Mouse (Mus musculus): Measurements from ENCODE around the gene Slc12a8.

Slc12a8 gene

DNA sequence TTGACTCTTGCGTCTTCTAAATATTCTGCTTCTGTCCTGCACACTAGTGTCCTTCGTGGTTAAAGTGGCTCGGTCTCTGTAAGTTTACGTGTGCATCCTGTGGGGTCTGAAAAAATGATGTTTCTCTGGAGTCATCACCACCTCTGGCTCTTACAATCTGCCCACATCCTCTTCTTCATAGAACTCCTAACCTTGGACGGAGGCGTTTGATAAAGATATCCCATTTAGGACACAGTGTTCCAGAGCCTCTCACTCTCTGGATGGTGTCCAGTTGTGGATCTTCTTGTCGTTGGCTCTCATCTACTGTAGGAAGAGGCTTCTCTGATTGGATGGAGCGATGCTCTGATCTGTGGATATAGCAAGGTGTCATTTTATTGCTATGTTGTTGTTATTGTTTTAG, 65.4 kb downstream of the Slc12a8 start:
- DNase-seq (ENCODE audit: low read depth, low spot score) = no peak

GRCm38 (mm10) chr16:33583333-33583732, 66.2 kb downstream of the Slc12a8 start:
- no peak for DNase-seq (ENCODE audit: low read depth, low spot score)

DNA sequence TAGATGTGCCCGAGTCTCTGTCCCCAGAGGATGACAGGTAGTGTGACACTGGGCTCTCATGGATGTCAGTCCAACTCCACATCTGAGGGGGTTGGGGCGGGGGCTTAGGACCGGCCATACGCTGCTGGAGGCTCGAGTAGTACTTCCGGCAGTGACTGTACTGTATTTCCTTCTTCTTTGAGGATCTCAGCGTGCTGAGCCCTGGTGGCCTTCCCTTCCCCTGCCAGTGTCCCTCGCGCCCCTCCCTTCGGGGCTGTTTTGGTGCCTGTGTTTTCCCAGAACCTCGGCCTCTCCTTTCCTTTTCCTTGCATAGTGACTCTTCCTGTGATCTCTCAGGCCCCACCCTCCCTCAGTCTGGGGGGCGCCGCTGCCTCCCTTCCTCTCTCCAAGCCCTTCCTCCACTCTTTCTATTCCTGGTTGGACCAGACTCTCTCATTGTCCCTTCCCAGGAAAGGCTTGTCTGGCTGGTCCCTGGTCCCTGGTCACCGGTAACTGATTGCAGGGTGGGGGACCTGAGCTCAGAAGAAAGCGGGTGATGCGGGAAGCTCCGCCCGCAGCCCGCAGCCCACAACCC, 66.8 kb downstream of the Slc12a8 start:
- no peak for DNase-seq (ENCODE audit: low read depth, low spot score)

DNA sequence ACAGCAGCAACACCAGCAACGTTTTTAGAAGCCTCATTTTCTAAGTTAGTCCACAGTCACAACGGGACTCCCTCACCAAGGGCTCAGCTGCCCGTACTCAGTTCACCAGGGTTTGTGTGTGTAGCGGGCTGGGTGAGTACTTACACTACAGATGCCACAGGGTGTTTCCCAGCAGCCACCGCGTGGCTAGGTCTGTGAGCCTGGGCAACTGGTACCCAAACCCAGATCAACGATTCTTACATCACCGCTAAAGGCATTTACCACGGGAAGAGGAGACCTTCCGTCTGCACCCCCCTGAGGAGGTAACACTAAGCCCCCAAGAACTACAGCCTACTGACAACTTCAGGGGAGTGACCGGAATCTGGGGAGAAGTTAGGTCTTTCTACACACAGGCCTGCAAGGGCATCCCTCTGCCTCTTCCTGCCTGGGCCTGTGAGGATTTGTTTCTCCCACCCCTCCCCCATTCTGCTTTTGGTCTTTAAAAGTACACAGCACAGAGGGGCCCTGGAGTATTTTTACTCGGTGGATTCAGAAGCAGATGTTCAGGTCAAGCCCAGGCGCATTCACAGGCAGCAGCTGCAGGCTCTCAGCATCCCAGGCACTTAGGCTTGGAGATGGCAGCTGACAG, 67.4 kb downstream of the Slc12a8 start:
- peak; percentile 47 for DNase-seq (ENCODE audit: low read depth, low spot score)

DNA sequence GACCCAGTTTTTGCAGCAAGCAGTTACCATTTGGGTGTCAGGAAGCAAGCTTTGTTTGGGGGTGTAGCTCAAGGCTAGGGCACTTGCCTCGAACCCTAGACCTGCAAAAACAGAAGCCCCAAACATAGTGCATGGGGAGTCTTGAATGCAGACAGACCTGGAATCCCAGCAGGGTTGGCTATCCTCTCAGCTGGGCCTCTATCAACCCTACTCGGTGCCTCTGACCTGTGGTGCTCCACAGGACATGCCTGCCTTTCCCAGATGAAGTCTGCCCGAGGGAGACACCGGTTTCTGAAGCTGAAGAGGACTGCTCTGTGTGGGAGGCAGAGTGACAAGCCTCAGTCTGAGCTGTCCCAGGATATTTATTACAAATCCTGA, 67.9 kb downstream of the Slc12a8 start:
- no peak for DNase-seq (ENCODE audit: low read depth, low spot score)

- DNase-seq (ENCODE audit: low read depth, low spot score) = no peak
These were observed 70.4 kb downstream of the Slc12a8 start for GRCm38 (mm10) chr16:33587283-33588127.

GRCm38 (mm10) chr16:33588845-33589244, 71.7 kb downstream of the Slc12a8 start:
- DNase-seq (ENCODE audit: low read depth, low spot score) = no peak

DNA sequence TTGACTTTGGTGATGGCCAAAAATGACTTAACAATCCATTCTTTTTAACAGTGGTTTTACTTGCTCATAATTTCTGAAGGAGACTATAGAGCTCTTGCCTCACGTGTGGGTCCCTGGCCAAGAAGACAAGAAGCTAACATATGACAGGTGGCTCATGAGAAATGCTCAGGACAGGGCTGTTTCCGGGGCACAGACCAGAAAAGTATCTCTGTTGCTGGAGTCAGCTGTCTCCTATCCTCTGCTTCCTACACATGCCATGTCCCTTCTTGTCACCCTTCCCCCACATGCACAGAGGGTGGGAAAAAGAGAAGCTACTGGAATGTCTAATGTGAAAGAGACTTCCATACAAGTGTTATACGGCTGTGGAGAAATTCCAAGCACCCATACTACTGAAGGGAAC, 73.3 kb downstream of the Slc12a8 start:
- no peak for DNase-seq (ENCODE audit: low read depth, low spot score)

DNA sequence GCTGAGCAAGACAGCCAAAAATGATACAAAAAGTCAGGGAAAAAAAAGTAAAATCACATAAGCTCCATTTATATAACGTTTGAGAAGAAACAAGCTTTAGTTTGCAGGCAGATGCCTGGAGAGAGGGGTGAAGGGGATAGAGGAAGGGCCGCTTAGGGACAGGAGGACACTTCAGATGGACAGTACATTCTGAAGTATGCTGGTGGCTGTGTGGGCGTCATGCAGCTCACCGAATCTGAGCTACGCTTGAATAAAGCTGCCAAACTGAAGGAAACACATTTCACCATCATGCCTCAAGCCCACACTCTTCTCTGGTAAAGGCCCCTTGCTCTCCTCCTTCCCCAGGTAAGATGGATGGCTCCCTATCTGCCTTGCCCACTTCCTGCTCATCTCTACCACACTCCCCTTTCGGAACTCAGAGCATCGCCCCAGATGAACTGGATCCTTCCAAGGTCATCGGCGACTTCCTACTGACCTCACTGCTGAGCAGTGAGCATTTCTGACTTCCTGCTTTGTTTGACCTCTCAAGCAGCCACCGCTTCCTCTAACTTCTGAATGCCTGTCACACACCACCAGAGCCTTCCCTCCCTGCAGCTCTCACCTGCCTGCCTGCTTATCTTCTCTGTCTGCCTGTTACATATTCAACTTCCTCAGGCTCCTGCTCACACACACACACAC, 74.4 kb downstream of the Slc12a8 start:
- no peak for DNase-seq (ENCODE audit: low read depth, low spot score)

DNA sequence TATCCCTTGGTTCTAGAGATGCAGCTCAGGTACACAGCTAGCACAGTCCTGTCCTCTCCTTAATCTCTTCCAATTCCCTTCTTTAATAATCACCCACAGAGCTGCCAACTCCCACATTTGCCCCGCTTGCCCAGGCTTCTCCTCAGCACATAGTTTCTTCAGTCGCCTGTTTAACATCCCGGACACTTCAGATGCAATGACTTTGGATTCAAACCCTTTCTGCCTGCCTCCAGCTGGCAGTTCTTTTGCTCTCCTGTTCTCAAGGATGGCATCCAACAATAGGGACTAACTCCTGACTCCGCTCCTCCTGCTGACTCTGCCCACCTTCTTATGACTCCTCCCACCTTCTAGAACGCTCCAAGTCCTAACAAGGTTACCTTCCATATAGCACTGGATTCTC, 75.2 kb downstream of the Slc12a8 start:
- no peak for DNase-seq (ENCODE audit: low read depth, low spot score)

- no peak for DNase-seq (ENCODE audit: low read depth, low spot score)
These were observed 76.3 kb downstream of the Slc12a8 start for GRCm38 (mm10) chr16:33593467-33593866.

GRCm38 (mm10) chr16:33594037-33594771, 77.1 kb downstream of the Slc12a8 start:
- DNase-seq (ENCODE audit: low read depth, low spot score) = peak; percentile 42

- no peak for DNase-seq (ENCODE audit: low read depth, low spot score)
These were observed 78.2 kb downstream of the Slc12a8 start for GRCm38 (mm10) chr16:33595235-33595769.

DNA sequence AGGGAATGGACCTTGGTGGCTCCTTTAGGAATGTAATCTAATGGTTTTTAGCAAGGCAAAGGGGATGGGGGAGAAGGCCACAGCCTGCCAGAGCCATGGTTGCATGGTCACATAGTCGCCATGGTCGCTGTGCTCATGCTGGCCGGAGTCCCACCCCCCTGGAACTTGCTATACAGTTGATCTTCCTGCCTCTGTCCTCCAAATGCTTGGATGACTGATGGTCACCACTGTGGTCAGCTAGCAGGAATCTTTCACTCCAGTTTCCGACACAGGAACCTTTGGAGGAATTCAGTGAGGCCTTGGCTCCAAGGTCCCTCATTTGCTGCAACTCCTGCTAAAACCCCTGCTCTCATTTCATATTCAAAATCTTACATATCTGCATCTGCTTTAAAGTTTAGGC, 79.1 kb downstream of the Slc12a8 start:
- no peak for DNase-seq (ENCODE audit: low read depth, low spot score)

DNA sequence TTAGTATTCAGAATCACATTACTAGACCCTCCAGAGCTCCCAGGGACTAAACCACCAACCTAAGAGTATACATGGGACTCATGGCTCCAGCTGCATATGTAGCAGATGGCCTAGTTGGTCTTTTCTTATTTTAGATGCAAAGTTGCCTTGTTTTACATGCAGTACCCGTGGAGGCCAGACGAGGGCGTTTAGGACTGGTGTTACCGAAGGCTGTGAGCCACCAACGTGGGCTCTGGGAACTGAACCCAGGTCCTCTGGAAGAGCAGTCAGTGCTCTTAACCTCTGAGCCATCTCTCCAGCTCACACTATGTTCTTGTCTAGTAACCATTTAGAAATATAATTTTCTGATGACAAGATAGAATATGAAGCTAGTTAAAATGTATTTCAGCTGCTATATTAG, 83.1 kb downstream of the Slc12a8 start:
- DNase-seq (ENCODE audit: low read depth, low spot score) = peak; percentile 80

DNA sequence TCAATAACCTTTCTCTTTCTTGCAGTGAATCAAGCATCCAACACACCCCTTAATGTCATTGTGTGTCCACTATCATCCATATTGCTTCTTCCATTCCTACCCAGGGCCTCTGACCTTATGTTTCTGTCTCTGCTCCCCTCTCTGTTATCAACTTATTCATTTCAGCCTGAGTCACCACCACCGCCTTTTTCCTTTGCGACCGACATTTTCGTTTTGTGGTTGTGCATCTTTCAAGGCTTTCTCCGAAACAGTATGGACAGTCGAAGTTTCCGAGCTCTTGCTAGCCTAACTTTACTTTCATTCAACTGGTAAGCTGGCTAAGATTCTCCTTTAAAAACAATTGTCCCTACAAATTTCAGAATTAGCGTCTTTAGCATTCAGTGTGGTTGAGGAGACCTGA, 84.2 kb downstream of the Slc12a8 start:
- DNase-seq (ENCODE audit: low read depth, low spot score) = no peak

DNA sequence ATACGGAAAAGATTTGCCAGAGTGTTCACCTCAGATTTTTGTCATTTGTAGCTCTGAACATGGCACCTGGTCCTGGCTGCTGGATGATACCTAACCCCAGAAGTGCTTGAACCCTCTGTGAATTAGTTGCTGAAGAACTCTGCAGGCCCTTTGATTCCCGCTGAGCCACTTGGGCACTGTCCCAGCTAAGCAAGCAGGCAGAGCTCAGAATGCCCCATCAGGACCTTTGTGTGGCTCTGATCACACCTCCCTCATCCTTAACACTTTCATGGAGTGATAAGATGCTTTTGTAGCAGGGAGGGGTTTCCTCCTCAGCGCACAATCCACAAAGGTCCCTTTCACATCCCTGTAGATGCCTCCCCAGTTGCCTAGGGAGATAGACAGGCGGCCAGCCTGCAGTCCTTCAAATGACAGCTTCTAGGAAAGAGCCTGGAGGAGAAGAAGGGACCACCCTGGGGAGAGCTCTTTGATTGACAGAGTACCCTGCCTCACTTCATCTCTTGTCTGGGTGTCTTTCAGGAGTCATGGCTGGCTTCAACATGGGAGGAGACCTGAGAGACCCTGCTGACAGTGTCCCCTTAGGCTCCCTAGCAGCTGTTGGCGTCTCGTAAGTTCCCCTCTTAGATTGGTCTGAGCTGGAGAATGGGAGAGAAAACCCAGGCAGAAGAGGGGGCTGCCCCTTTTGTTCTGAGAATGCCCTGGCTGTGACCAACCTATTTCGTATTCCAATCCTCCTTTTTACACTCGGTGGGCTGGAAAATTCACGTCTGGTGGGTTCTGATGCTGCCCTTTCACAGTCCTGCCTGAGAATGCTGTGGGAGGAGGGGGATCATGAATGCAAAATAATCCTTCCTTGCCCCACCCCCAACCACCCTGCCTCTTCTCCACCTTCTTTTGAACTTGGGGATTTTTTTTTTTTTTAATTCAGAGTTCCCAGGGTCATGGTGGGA, 88.8 kb downstream of the Slc12a8 start:
- no peak for DNase-seq (ENCODE audit: low read depth, low spot score)

GRCm38 (mm10) chr16:33606691-33607532, 89.8 kb downstream of the Slc12a8 start:
- DNase-seq (ENCODE audit: low read depth, low spot score) = no peak

GRCm38 (mm10) chr16:33609554-33609953, 92.4 kb downstream of the Slc12a8 start:
- no peak for DNase-seq (ENCODE audit: low read depth, low spot score)

Measured in ES-CJ7 (cell line).